Mouse (Mus musculus) intestine, embryonic 16.5 days (tissue): ENCODE results near the gene Atic. TPM values are rescaled to one million over a fixed set of nuclear protein-coding genes. Genes with fewer than 3 reads are reported as not detected.

ENCODE experiments used
- ATAC-seq: fragments of 200-750 bp; cut with Nextera tagmentation; 2 replicates; pipeline ENCODE4 v1.8.0; 2017; ENCODE audit warnings: moderate TSS enrichment, moderate library complexity
- H3K27ac ChIP-seq: fragments of 300-500 bp; sonication (generic); 2 replicates; pipeline ENCODE4 v1.5.1; 2014; ENCODE audit warnings: mild to moderate bottlenecking, low read length
- H3K27me3 ChIP-seq: fragments of 300-500 bp; sonication (generic); replicated peaks from 2 replicates; pipeline ENCODE4 v1.6.1; 2014; ENCODE audit warnings: low read length, control low read depth, mixed read lengths; ENCODE audit not compliant: control insufficient read depth, insufficient read depth
- H3K36me3 ChIP-seq: fragments of 300-500 bp; sonication (generic); 2 replicates; pipeline ENCODE4 v1.6.1; 2014; ENCODE audit warnings: low read length, control low read depth; ENCODE audit not compliant: control insufficient read depth, insufficient read depth
- H3K4me1 ChIP-seq: fragments of 300-500 bp; sonication (generic); 2 replicates; pipeline ENCODE4 v1.6.1; 2014; ENCODE audit warnings: low read length, control low read depth, mixed read lengths; ENCODE audit not compliant: control insufficient read depth, insufficient read depth
- H3K4me2 ChIP-seq: fragments of 300-500 bp; sonication (generic); 2 replicates; pipeline ENCODE4 v1.6.1; 2014; ENCODE audit warnings: low read depth, low read length, control low read depth
- H3K4me3 ChIP-seq: fragments of 300-500 bp; sonication (generic); 2 replicates; pipeline ENCODE4 v1.5.1; 2014; ENCODE audit warnings: mild to moderate bottlenecking, low read length
- H3K9ac ChIP-seq: fragments of 300-500 bp; sonication (generic); 2 replicates; pipeline ENCODE4 v1.6.1; 2014; ENCODE audit warnings: low read depth, low read length
- H3K9me3 ChIP-seq: fragments of 300-500 bp; sonication (generic); 2 replicates; pipeline ENCODE4 v1.6.1; 2016; ENCODE audit warnings: low read length, control low read depth; ENCODE audit not compliant: control insufficient read depth
- WGBS: fragments of 180-500 bp; shearing (Covaris S2); extraction: QIAGEN DNeasy Blood & Tissue Kit; methylation state at CpG from one replicate; pipeline ENCODE4 v1.1.7; 2014; 5-methylcytosine and 5-hydroxymethylcytosine counted together
- polyA plus RNA-seq: library from polyadenylated mRNA; unstranded; fragments of >200 nt; fragmentation: Nextera tagmentation; extraction: Ambion mirVana; gene quantifications from 2 replicates; pipeline ENCODE4 v1.2.1, GENCODE M21; 2015

Gene Atic
- polyA plus RNA-seq, 1 experiment from 2014 or later, result 72.1 TPM

DNA sequence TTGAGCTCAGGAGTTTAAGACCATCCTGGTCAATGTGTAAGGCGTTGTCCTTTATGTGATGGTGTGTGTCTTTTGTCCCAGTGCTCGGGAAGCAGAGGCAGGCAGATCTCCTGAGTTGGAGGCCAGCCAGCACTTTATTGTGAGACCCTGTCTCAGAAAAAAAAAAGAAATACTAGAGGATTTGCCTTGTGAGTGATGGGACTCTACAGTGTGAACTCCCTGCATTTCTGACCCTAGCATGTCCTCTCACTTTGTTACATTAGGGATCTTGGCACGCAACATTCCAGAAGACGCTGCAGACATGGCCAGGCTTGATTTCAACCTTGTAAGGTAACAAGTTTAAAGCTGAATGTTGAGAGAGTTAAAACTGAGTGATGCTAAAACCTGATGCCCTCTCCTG, 3.7 kb downstream of the Atic start:
- Histone ChIP-seq H3K27ac (no peak overlapping the region), H3K27me3 (no peaks in the 10 kb centered on the region), H3K4me3 (no peak overlapping the region), H3K4me1 (peaks cover 6% of the 10 kb centered on the region; the same call in 1 of the 2 replicates), H3K36me3 (peaks cover 26% of the 10 kb centered on the region), H3K4me2 (no peak overlapping the region), H3K9me3 (no peaks in the 10 kb centered on the region), H3K9ac (no peak overlapping the region)
- 96% methylated on average over 4 of the region's 4 CpGs for WGBS
- ATAC-seq, result no peak

DNA sequence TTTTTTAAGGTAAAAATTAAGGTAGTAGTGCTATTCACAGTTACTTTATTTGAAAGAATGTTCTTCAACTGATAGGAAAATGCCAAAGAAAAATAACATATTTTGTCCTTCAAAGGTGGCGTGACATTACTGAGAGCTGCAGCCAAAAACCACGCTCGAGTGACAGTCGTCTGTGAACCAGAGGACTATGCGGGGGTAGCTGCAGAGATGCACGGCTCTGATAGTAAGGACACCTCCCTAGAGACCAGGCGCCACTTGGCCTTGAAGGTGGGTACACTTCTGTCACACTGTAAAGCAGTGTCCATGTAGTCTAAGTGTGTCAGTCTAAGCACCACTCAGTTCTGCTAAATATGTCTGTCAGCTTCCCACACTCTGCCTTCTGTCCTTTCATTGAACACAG, 7.3 kb downstream of the Atic start:
- peaks cover 45% of the 10 kb centered on the region for H3K36me3 ChIP-seq
- WGBS, result 94% methylated on average over 7 of the region's 7 CpGs
- no peaks in the 10 kb centered on the region for H3K27me3 ChIP-seq
- no peak overlapping the region for H3K4me3 ChIP-seq
- H3K4me1 ChIP-seq, result no peaks in the 10 kb centered on the region
- H3K27ac ChIP-seq, result no peak overlapping the region
- H3K9me3 ChIP-seq, result no peaks in the 10 kb centered on the region
- ATAC-seq, result no peak
- H3K9ac ChIP-seq, result no peak overlapping the region
- H3K4me2 ChIP-seq, result no peak overlapping the region

DNA sequence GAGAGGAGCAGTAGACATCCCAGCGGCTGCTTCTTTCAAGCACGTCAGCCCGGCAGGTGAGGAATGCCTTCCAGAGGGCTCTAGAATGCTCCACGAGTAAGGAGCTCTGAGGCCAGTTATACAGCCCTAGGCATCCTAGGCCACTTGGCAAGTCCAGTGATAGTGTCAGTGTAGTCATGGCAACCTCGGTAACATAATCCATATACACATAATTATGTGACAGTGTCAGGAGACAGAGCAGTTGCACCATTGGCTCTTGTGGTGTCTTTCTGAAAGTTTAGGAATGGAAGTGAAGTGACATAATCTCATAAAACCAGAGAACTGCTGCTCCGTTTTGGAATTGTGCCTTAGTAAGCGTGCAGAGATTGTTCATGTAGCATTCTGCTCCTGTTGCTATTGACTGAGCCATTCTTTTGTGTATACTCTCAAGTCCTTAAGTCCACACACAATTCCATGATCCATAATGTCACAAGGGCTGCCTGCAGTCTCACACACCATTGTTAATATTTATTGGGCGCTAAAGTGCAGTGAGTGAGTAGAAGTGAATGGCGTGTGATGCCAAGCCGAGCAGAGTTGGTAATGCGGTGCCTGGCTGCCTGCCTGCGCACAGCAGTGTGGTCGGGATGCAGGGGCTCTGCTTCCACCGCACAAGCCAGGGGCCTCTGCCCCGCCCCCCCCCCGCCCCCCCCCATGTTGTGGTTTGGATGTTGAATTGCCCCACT, 11.1 kb downstream of the Atic start:
- Histone ChIP-seq H3K4me2 (no peak overlapping the region), H3K36me3 (peaks cover 52% of the 10 kb centered on the region), H3K4me1 (no peaks in the 10 kb centered on the region), H3K9ac (no peak overlapping the region), H3K27ac (no peak overlapping the region), H3K4me3 (no peak overlapping the region), H3K27me3 (no peaks in the 10 kb centered on the region), H3K9me3 (no peaks in the 10 kb centered on the region)
- ATAC-seq, result no peak
- WGBS, result 75% methylated on average over 16 of the region's 16 CpGs

DNA sequence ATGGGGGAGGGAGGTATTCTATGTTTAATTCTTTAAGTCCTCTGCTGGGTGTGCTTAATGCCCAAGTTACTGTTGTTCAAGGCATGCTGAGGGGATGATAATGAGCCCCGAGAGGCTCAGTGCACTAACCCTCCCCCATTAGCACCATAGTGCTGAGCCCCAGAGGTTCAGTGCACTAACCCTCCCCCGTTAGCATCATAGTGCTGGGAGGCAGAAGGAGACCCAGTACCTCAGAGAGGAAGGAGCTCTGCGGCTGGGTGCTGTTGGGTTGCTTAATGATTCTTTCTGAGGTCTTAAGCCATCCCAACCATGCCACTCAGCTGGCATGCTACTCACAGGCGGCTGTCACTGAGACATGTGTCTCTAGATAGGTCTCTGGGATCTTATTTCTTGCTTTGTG, 13.2 kb downstream of the Atic start:
- WGBS, result 88% methylated on average over 4 of the region's 4 CpGs
- H3K9me3 ChIP-seq, result no peaks in the 10 kb centered on the region
- H3K27me3 ChIP-seq, result no peaks in the 10 kb centered on the region
- H3K4me1 ChIP-seq, result no peaks in the 10 kb centered on the region
- no peak overlapping the region for H3K27ac ChIP-seq
- ATAC-seq, result no peak
- H3K36me3 ChIP-seq, result peaks cover 56% of the 10 kb centered on the region
- H3K4me3 ChIP-seq, result no peak overlapping the region
- H3K4me2 ChIP-seq, result no peak overlapping the region
- no peak overlapping the region for H3K9ac ChIP-seq

- 92% methylated on average over 7 of the region's 7 CpGs for WGBS
- Histone ChIP-seq H3K9me3 (no peaks in the 10 kb centered on the region), H3K4me3 (no peak overlapping the region), H3K27me3 (no peaks in the 10 kb centered on the region), H3K4me1 (no peaks in the 10 kb centered on the region), H3K27ac (no peak overlapping the region), H3K9ac (no peak overlapping the region), H3K4me2 (no peak overlapping the region), H3K36me3 (peaks cover 61% of the 10 kb centered on the region)
- no peak for ATAC-seq
Observed at GRCm38 (mm10) chr1:71575987-71576386, 19.0 kb downstream of the Atic start.

- Histone ChIP-seq H3K4me2 (no peak overlapping the region), H3K27me3 (no peaks in the 10 kb centered on the region), H3K27ac (no peak overlapping the region), H3K9ac (no peak overlapping the region), H3K9me3 (no peaks in the 10 kb centered on the region), H3K36me3 (peaks cover 53% of the 10 kb centered on the region), H3K4me3 (no peak overlapping the region), H3K4me1 (no peaks in the 10 kb centered on the region)
- 92% methylated on average over 6 of the region's 6 CpGs for WGBS
- ATAC-seq, result no peak
Observed at GRCm38 (mm10) chr1:71576837-71577236, 19.9 kb downstream of the Atic start.

DNA sequence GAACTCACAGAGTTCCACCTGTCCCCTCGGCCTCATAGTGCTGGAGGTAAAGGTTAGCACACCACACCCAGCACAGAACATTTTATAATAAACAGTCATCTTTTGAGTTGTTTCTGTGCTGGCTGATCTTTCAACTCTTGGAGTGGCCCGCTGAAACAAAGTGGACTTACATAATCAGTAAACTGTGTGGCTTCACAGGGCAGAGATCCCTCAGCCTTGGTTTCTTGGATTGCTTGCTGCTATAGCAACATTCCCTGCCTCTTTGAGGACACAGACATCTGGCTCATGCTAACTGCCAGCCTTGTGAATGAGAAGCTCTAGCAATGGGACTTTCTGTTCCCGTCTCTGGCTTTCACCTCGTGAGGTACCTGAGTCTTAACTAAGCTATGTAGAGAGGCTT, 22.6 kb downstream of the Atic start:
- Histone ChIP-seq H3K9ac (no peak overlapping the region), H3K36me3 (peaks cover 36% of the 10 kb centered on the region), H3K4me2 (no peak overlapping the region), H3K27ac (no peak overlapping the region), H3K9me3 (no peaks in the 10 kb centered on the region), H3K4me3 (no peak overlapping the region), H3K27me3 (no peaks in the 10 kb centered on the region), H3K4me1 (no peaks in the 10 kb centered on the region)
- WGBS, result 84% methylated on average over 4 of the region's 4 CpGs
- ATAC-seq, result no peak

- no peak for ATAC-seq
- Histone ChIP-seq H3K27me3 (no peaks in the 10 kb centered on the region), H3K27ac (no peak overlapping the region), H3K36me3 (peaks cover 36% of the 10 kb centered on the region), H3K4me2 (no peak overlapping the region), H3K4me1 (no peaks in the 10 kb centered on the region), H3K9ac (no peak overlapping the region), H3K4me3 (no peak overlapping the region), H3K9me3 (no peaks in the 10 kb centered on the region)
- WGBS, result 94% methylated on average over 12 of the region's 12 CpGs
Observed at GRCm38 (mm10) chr1:71580408-71580807, 23.5 kb downstream of the Atic start.

DNA sequence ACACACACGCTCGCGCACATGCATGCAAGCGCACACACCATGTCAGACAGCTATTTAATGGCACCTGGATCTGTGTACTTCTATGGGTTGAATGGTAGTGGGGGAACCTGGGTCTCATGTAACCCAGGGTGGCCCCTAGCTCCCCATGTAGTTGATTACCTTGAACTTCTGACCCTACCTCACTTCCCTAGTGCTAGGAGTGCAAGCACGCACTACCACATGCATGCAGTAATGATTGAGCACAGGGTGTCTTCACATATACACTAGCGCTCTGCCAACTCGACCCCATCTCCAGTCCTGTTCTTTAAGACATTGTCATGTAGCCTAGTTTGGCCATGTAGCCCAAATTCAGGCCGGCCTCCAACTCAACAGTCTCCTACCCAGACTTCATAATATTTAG, 26.4 kb downstream of the Atic start:
- ATAC-seq, result no peak

GRCm38 (mm10) chr1:71583900-71584299, 26.9 kb downstream of the Atic start:
- no peaks in the 10 kb centered on the region for H3K27me3 ChIP-seq
- no peak overlapping the region for H3K9ac ChIP-seq
- no peak overlapping the region for H3K4me2 ChIP-seq
- ATAC-seq, result no peak
- no peak overlapping the region for H3K4me3 ChIP-seq
- WGBS, result 88% methylated on average over 7 of the region's 7 CpGs
- no peaks in the 10 kb centered on the region for H3K4me1 ChIP-seq
- H3K9me3 ChIP-seq, result no peaks in the 10 kb centered on the region
- no peak overlapping the region for H3K27ac ChIP-seq
- H3K36me3 ChIP-seq, result peaks cover 5% of the 10 kb centered on the region; the same call in 1 of the 2 replicates

More for the DNA sequence above, 26.4 kb downstream of the Atic start:
- H3K9ac ChIP-seq, result no peak overlapping the region
- peaks cover 11% of the 10 kb centered on the region for H3K36me3 ChIP-seq
- H3K4me2 ChIP-seq, result no peak overlapping the region
- no peaks in the 10 kb centered on the region for H3K9me3 ChIP-seq
- H3K4me3 ChIP-seq, result no peak overlapping the region
- 94% methylated on average over 8 of the region's 8 CpGs for WGBS
- H3K27me3 ChIP-seq, result no peaks in the 10 kb centered on the region
- H3K27ac ChIP-seq, result no peak overlapping the region
- no peaks in the 10 kb centered on the region for H3K4me1 ChIP-seq
